Mouse (Mus musculus): Measurements from ENCODE around the gene Trmt6. TPM values are rescaled to one million over a fixed set of nuclear protein-coding genes. Genes with fewer than 3 reads are reported as not detected.

Trmt6 gene
- 1.7 and 3.3 TPM in 2 replicates for polyA plus RNA-seq (2012; rRNA removed)

GRCm38 (mm10) chr2:132815608-132816314 lies at the start of gene Trmt6, which contains the start of gene Mcm8:
Gene Trmt6 (minus strand): TSS chr2:132816055.
Gene Mcm8 (plus strand): TSS chr2:132816141.
- no peaks in the 10 kb centered on the region; the same call in 1 of the 2 replicates for H3K4me1 ChIP-seq (ENCODE audit: control insufficient read depth, insufficient read depth, low read length)
- DNase-seq: peak; percentile 85
- TF ChIP-seq CTCF (IDR thresholded peaks at IDR 0.05; ENCODE audit: insufficient read depth, low read length): no peak
- no peak for TF ChIP-seq POLR2A (IDR thresholded peaks at IDR 0.05; ENCODE audit: borderline replicate concordance, extremely low read depth, low read depth, low read length)
- WGBS: under 1% methylated on average over 59 of the region's 59 CpGs
- peak within 1 kb of the TSS; percentile 99 for H3K4me3 ChIP-seq (replicated peaks; ENCODE audit: extremely low read depth, low read depth, low read length)

- Histone ChIP-seq H3K4me3 (replicated peaks; ENCODE audit: extremely low read depth, low read depth, low read length) (no peak overlapping the region), H3K4me1 (ENCODE audit: control insufficient read depth, insufficient read depth, low read length) (no peaks in the 10 kb centered on the region)
- WGBS: 87% methylated on average over 2 of the region's 2 CpGs
- no peak for TF ChIP-seq CTCF (IDR thresholded peaks at IDR 0.05; ENCODE audit: insufficient read depth, low read length)
- TF ChIP-seq POLR2A (IDR thresholded peaks at IDR 0.05; ENCODE audit: borderline replicate concordance, extremely low read depth, low read depth, low read length): no peak
- DNase-seq: no peak
Measured at GRCm38 (mm10) chr2:132863325-132863724, 47.5 kb upstream of the Trmt6 start.

GRCm38 (mm10) chr2:132861456-132861855 lies 45.6 kb upstream of the Trmt6 start:
- Histone ChIP-seq H3K4me3 (replicated peaks; ENCODE audit: extremely low read depth, low read depth, low read length) (no peak overlapping the region), H3K4me1 (ENCODE audit: control insufficient read depth, insufficient read depth, low read length) (no peaks in the 10 kb centered on the region)
- DNase-seq: no peak
- WGBS: 84% methylated on average over 2 of the region's 2 CpGs
- no peak for TF ChIP-seq CTCF (IDR thresholded peaks at IDR 0.05; ENCODE audit: insufficient read depth, low read length)

- TF ChIP-seq POLR2A (IDR thresholded peaks at IDR 0.05; ENCODE audit: borderline replicate concordance, extremely low read depth, low read depth, low read length) (no peak), CTCF (IDR thresholded peaks at IDR 0.05; ENCODE audit: insufficient read depth, low read length) (no peak)
- Histone ChIP-seq H3K4me3 (replicated peaks; ENCODE audit: extremely low read depth, low read depth, low read length) (no peak overlapping the region), H3K4me1 (ENCODE audit: control insufficient read depth, insufficient read depth, low read length) (no peaks in the 10 kb centered on the region)
- DNase-seq: no peak
Measured at GRCm38 (mm10) chr2:132860435-132860834, 44.6 kb upstream of the Trmt6 start.

- Histone ChIP-seq H3K4me3 (replicated peaks; ENCODE audit: extremely low read depth, low read depth, low read length) (no peak overlapping the region), H3K4me1 (ENCODE audit: control insufficient read depth, insufficient read depth, low read length) (no peaks in the 10 kb centered on the region)
- no peak for DNase-seq
- 77% methylated on average over 5 of the region's 5 CpGs for WGBS
- no peak for TF ChIP-seq CTCF (IDR thresholded peaks at IDR 0.05; ENCODE audit: insufficient read depth, low read length)
Measured at GRCm38 (mm10) chr2:132856333-132856732, 40.5 kb upstream of the Trmt6 start.

- Histone ChIP-seq H3K4me1 (ENCODE audit: control insufficient read depth, insufficient read depth, low read length) (no peaks in the 10 kb centered on the region; the same call in 1 of the 2 replicates), H3K4me3 (replicated peaks; ENCODE audit: extremely low read depth, low read depth, low read length) (no peak overlapping the region)
- no peak for DNase-seq
- 91% methylated on average over 1 of the region's 1 CpGs for WGBS
- TF ChIP-seq POLR2A (IDR thresholded peaks at IDR 0.05; ENCODE audit: borderline replicate concordance, extremely low read depth, low read depth, low read length): no peak
- no peak for TF ChIP-seq CTCF (IDR thresholded peaks at IDR 0.05; ENCODE audit: insufficient read depth, low read length)
Measured at GRCm38 (mm10) chr2:132853051-132853450, 37.2 kb upstream of the Trmt6 start.

GRCm38 (mm10) chr2:132849141-132849540 lies 33.3 kb upstream of the Trmt6 start:
- WGBS: 88% methylated on average over 6 of the region's 6 CpGs
- no peak overlapping the region for H3K4me3 ChIP-seq (replicated peaks; ENCODE audit: extremely low read depth, low read depth, low read length)
- no peak for DNase-seq
- H3K4me1 ChIP-seq (ENCODE audit: control insufficient read depth, insufficient read depth, low read length): peaks cover 4% of the 10 kb centered on the region
- no peak for TF ChIP-seq CTCF (IDR thresholded peaks at IDR 0.05; ENCODE audit: insufficient read depth, low read length)
- no peak for TF ChIP-seq POLR2A (IDR thresholded peaks at IDR 0.05; ENCODE audit: borderline replicate concordance, extremely low read depth, low read depth, low read length)

- H3K4me1 ChIP-seq (ENCODE audit: control insufficient read depth, insufficient read depth, low read length): peaks cover 4% of the 10 kb centered on the region
- 91% methylated on average over 4 of the region's 4 CpGs for WGBS
- no peak overlapping the region for H3K4me3 ChIP-seq (replicated peaks; ENCODE audit: extremely low read depth, low read depth, low read length)
- no peak for TF ChIP-seq POLR2A (IDR thresholded peaks at IDR 0.05; ENCODE audit: borderline replicate concordance, extremely low read depth, low read depth, low read length)
- no peak for TF ChIP-seq CTCF (IDR thresholded peaks at IDR 0.05; ENCODE audit: insufficient read depth, low read length)
- DNase-seq: no peak
Measured at GRCm38 (mm10) chr2:132848361-132848760, 32.5 kb upstream of the Trmt6 start.

- H3K4me1 ChIP-seq (ENCODE audit: control insufficient read depth, insufficient read depth, low read length): peaks cover 4% of the 10 kb centered on the region
- peak overlapping the region; percentile 61 for H3K4me3 ChIP-seq (replicated peaks; ENCODE audit: extremely low read depth, low read depth, low read length)
- no peak for DNase-seq
- TF ChIP-seq CTCF (IDR thresholded peaks at IDR 0.05; ENCODE audit: insufficient read depth, low read length) (no peak), POLR2A (IDR thresholded peaks at IDR 0.05; ENCODE audit: borderline replicate concordance, extremely low read depth, low read depth, low read length) (no peak)
- WGBS: 24% methylated on average over 7 of the region's 7 CpGs
Measured at GRCm38 (mm10) chr2:132847581-132847980, 31.7 kb upstream of the Trmt6 start.
